Mouse (Mus musculus) adrenal gland, adult 8-10 months (tissue): ENCODE data around the gene Ldhd. TPM values are rescaled to one million over a fixed set of nuclear protein-coding genes. Genes with fewer than 3 reads are reported as not detected.

ENCODE experiments used
- DNase-seq: peaks from one replicate; pipeline ENCODE4 v3.0.0; 2022
- total RNA-seq, 4 experiments: library from RNA; stranded (reverse); gene quantifications; 2 replicates each; pipeline ENCODE4 v1.2.4; 2022

Ldhd gene
- total RNA-seq, 4 experiments from 2014 or later = 58.4 to 109 (median 76.4) TPM

GRCm38 (mm10) chr8:111594044-111594840 lies 35.9 kb downstream of the Ldhd start:
- DNase-seq = no peak

DNA sequence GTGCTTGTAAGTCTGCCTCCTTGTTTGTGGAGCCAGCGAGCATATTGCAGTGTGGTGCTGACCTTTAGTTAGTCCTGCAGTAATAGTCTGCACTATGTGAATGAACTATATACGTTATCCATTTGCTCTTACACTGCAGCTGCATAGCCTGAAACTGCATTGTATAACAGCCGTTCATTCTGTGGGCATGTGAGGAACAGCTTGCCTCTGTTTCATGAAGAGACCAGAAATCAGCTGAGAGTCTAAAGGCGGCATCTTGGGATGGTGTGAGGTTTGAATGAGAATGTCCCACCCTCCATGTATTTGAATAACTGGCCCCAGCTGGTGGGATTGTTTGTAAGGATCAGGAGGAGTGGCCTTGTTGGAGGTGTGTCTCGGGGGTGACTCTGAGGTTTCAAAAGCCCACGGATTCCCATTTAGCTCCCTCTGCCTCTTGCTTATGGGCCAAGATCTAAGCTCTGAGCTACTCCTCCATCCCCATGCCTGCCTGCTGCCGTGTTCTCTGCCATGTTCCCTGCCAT lies 37.7 kb downstream of the Ldhd start:
- no peak for DNase-seq

DNA sequence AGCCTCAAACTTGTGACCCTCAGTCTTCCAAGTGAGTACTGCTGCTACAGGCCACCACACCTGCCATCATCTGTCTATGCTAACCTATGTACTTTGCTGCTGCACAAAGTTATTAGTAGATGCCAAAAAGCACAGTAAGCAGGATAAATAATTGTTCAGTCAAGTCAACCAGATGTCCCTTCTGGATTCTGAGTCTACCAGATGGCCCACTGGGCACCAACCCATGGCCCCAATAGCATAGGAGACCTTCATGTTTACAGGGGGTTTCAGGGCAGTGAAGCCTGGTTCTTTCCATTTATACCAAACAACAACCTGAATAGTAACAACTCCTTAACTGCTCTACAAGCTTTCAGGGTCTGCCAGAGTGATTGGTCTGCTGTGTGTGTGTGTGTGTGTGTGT lies 39.0 kb downstream of the Ldhd start:
- DNase-seq = no peak

DNA sequence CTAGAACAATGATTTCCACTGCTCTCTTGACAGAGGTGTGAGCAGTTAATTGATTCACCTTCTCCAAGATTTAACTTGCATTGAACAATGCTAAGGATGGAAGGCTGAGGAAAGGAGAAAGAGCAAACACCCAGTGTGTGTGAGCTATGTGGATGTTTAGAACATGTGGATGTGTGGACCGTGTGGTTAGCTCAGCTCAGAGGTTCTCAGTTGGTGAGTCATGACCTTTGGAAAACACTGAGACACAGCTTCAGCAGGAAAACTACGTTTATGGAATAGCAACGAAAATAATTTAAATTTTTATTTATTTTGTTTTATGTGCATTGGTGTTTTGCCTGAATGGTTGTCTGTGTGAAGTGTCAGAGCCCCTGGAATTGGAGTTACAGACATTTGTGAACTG lies 40.0 kb downstream of the Ldhd start:
- no peak for DNase-seq

GRCm38 (mm10) chr8:111588336-111588735 lies 41.8 kb downstream of the Ldhd start:
- no peak for DNase-seq

GRCm38 (mm10) chr8:111587545-111588094 lies 42.6 kb downstream of the Ldhd start:
- no peak for DNase-seq

DNA sequence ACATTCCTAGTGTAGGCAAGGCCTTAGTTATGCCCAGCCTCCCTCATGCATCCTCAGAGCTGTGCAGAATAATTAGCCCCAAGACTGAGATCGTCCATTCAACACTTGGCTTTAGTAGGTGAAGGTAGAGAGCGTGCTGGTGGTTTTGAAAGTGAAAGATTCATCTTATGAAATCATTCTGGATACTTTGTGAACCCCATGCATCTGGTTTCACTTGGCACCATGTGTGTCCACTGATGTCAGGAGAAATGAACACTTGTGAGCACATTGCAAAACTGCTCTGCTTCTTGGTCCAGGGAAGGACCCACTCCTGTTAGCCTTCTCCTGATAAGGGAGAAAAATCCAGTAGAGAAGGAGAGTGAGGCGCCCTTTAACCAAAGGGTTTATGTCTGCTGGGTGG lies 45.2 kb downstream of the Ldhd start:
- DNase-seq = no peak

DNA sequence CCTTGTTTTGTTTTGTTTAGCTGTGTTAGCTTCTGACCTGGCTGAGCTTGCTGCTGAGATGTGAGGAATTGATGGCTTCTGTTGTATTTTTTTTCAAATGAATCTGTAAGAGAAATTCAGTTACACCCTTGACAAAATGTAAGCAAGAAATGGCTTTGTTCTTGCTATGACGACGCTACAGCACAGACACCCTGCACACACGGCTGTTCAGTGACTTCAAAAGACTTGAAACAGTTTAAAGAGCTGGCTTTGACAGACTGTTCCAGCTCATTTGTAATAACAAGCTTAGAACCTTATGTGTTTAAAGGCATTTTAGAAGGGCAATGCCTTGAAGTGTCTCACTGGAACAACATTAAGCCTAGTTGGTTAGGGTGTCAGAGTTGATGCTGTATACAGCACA lies 47.8 kb downstream of the Ldhd start:
- DNase-seq = no peak

DNA sequence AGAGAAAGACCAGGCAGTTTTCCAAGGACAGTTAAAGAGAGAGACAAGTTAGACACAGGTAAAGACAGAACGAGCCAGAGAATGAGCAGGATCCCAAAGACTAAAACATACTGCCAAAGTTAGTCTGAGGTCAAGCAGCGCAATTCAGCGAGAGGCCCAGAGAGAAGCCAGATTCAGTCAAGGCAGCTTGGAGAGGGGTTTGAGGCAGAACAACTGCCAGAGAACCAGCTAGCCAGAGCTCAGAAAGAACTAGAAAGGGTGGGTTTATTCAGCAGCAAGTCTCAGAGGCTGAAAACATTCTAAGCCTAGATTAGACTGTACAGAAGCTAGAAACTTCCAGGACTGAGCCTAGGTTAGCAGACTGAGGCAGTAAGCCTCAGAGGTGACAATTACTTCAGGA lies 49.9 kb downstream of the Ldhd start:
- no peak for DNase-seq

DNA sequence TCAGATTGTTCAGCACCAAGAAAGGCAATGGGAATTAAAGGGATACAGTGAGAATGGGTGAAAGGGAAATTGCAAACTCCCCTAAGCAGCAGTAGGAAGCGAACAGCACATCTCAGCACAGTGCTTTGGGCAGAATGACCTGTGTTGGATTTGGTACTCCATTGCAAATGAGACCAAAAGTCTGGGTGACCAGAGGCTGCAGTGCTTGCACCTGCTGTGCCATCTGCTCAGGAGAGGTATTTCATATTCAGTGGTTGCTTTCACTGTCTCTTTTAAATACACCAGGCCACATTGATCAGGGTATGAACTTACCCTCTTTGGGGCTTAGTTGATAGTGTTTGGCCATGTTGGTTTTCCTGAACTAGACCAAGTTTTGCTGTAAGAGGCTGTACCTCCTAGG lies 50.9 kb downstream of the Ldhd start:
- DNase-seq = no peak

GRCm38 (mm10) chr8:111577880-111578533 lies 52.2 kb downstream of the Ldhd start:
- DNase-seq = no peak

- no peak for DNase-seq
Observed at GRCm38 (mm10) chr8:111576501-111576900, 53.7 kb downstream of the Ldhd start.

DNA sequence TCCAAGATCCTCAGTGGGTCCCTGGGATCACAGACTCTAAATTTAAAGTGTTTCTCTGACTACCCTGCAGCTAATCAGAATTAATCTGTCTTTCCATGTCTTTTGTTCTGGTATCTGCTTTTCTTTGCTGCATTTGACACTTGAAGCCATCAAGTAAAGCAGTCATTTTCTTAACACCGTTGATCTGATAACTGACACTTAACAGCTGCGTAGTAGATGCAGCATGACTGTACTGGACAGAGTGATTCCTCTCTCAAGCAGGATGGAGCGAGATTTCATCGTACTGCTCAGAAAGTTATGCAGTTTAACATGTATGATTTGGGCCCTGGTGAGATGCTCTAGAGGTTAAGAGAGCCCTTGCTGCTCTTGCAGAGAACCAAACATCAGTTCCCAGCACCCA lies 54.7 kb downstream of the Ldhd start:
- DNase-seq = no peak

GRCm38 (mm10) chr8:111574016-111574415 lies 56.2 kb downstream of the Ldhd start:
- no peak for DNase-seq

Other genes with a start within 250 kb of the Ldhd start
- 1 to 10 TPM in 2 of 4 experiments, not detected in 2; 1.9 to 9.5 TPM for gene Fa2h, start 236.6 kb downstream of the Ldhd start, total RNA-seq
- 10 to 100 TPM; 13.4 to 15.9 (median 14.9) TPM for gene Wdr59, start 108.3 kb downstream of the Ldhd start, total RNA-seq
- 10 to 100 TPM; 42.2 to 60.4 (median 50.2) TPM for gene Znrf1, start 94.3 kb downstream of the Ldhd start, total RNA-seq
- 10 to 100 TPM in 2 of 4 experiments, 1 to 10 TPM in 2; 7.9 to 11.6 (median 9.7) TPM for gene Zfp1, start 13.0 kb upstream of the Ldhd start, total RNA-seq
- gene Ctrb1, start 60.6 kb upstream of the Ldhd start, total RNA-seq = not detected
- 100 to 1,000 TPM in 2 of 4 experiments, 10 to 100 TPM in 2; 86.1 to 150 (median 104) TPM for gene Bcar1, start 113.4 kb upstream of the Ldhd start, total RNA-seq
- gene Cfdp1, start 223.9 kb upstream of the Ldhd start, total RNA-seq = 10 to 100 TPM; 65.3 to 81.8 (median 72.3) TPM
- gene Tmem170, start 246.4 kb upstream of the Ldhd start, total RNA-seq = 1 to 10 TPM; 6.4 to 9.1 (median 8.5) TPM